Mouse (Mus musculus) heart, adult 2 months (tissue): Measurements from ENCODE around the gene Ezh1. TPM values are rescaled to one million over a fixed set of nuclear protein-coding genes. Genes with fewer than 3 reads are reported as not detected.

Source experiments
- DNase-seq, 2 experiments: peaks; one replicate each; pipeline ENCODE4 v3.0.0; 2021
- H3K27ac ChIP-seq: fragments of 200-600 bp; 2 replicates; pipeline ENCODE4 v1.8.1; 2022
- H3K27me3 ChIP-seq: fragments of 200-500 bp; 2 replicates; pipeline ENCODE4 v1.6.1; 2012; ENCODE audit warnings: mild to moderate bottlenecking, low read length, inconsistent platforms, mixed read lengths; ENCODE audit not compliant: control insufficient read depth, insufficient read depth
- H3K36me3 ChIP-seq: fragments of 200-500 bp; 2 replicates; pipeline ENCODE4 v1.6.1; 2012; ENCODE audit warnings: low read length, inconsistent platforms; ENCODE audit not compliant: control insufficient read depth, insufficient read depth
- H3K4me1 ChIP-seq: fragments of 200-500 bp; 2 replicates; pipeline ENCODE4 v1.6.1; 2011; ENCODE audit warnings: low read length; ENCODE audit not compliant: control insufficient read depth, insufficient read depth
- H3K4me3 ChIP-seq: fragments of 200-600 bp; 2 replicates; pipeline ENCODE4 v1.8.1; 2022
- H3K79me2 ChIP-seq: fragments of 200-500 bp; replicated peaks from 2 replicates; pipeline ENCODE4 v1.6.1; 2012; ENCODE audit warnings: mild to moderate bottlenecking, inconsistent platforms, low read length, moderate library complexity, mixed read lengths; ENCODE audit not compliant: control insufficient read depth, insufficient read depth
- H3K9ac ChIP-seq: fragments of 200-500 bp; 2 replicates; pipeline ENCODE4 v1.6.1; 2012; ENCODE audit warnings: low read depth, mild to moderate bottlenecking, control low read depth, inconsistent platforms, low read length, mixed read lengths
- CTCF ChIP-seq: fragments of 200-600 bp; IDR thresholded peaks from 2 replicates; pipeline ENCODE4 v1.8.1; 2022; ENCODE audit warnings: antibody characterized with exemption, mild to moderate bottlenecking, moderate library complexity
- EP300 ChIP-seq: fragments of 200-500 bp; IDR thresholded peaks from 2 replicates; pipeline ENCODE4 v1.6.1; 2011; ENCODE audit warnings: low read depth, low read length, control low read depth; ENCODE audit not compliant: insufficient read depth
- POLR2A ChIP-seq: fragments of 200-500 bp; IDR thresholded peaks from 2 replicates; pipeline ENCODE4 v1.6.1; 2011; ENCODE audit warnings: mild to moderate bottlenecking, low read depth, low read length, control low read depth; ENCODE audit not compliant: insufficient read depth
- WGBS: fragments of 180-500 bp; shearing (Covaris S2); methylation state at CpG from one replicate; pipeline ENCODE4 v1.1.7; 2018; 5-methylcytosine and 5-hydroxymethylcytosine counted together
- intact Hi-C: fragments of 180-260 bp; cut with DNase I; formaldehyde crosslinking; loops from one replicate; pipeline ENCODE4 v1.15.1; 2025
- polyA plus RNA-seq: library from polyadenylated mRNA; depleted of rRNA; stranded (reverse); fragments of >200 nt; gene quantifications from 2 replicates; pipeline ENCODE4 v1.2.3, GENCODE M21; 2012
- total RNA-seq, 2 experiments: library from RNA; stranded (reverse); gene quantifications; 2 replicates each; pipeline ENCODE4 v1.2.3; 2021

Ezh1 gene
- total and polyA plus RNA-seq, 3 experiments = 26.1 to 31.4 (median 29.8) TPM

- Histone ChIP-seq H3K4me1 (peaks cover 6% of the 10 kb centered on the region), H3K79me2 (no peaks in the 10 kb centered on the region), H3K9ac (no peak overlapping the region), H3K27me3 (no peaks in the 10 kb centered on the region; the same call in 1 of the 2 replicates), H3K27ac (no peak overlapping the region), H3K4me3 (no peak overlapping the region), H3K36me3 (no peaks in the 10 kb centered on the region)
- intact Hi-C loops = loop anchor here (2.0 kb wide), 1 partner anchor 13 kb away; no protein-coding TSS in a partner anchor
- no peak for DNase-seq
- no peak for TF ChIP-seq POLR2A
- no peak for TF ChIP-seq CTCF
- no peak for TF ChIP-seq EP300
- 53% methylated on average over 3 of the region's 3 CpGs for WGBS
These were observed 37.7 kb upstream of the Ezh1 start for GRCm38 (mm10) chr11:101263989-101264280.

- WGBS = 26% methylated on average over 32 of the region's 32 CpGs
- Histone ChIP-seq H3K36me3 (no peaks in the 10 kb centered on the region), H3K79me2 (no peaks in the 10 kb centered on the region), H3K27me3 (no peaks in the 10 kb centered on the region; the same call in 1 of the 2 replicates), H3K4me1 (peaks cover 8% of the 10 kb centered on the region), H3K4me3 (no peak overlapping the region), H3K9ac (no peak overlapping the region), H3K27ac (no peak overlapping the region)
- TF ChIP-seq EP300 (no peak), CTCF (no peak), POLR2A (no peak)
- intact Hi-C loops = loop anchor here (2.0 kb wide), 1 partner anchor 13 kb away; no protein-coding TSS in a partner anchor
- no peak for DNase-seq
These were observed 37.1 kb upstream of the Ezh1 start for GRCm38 (mm10) chr11:101263138-101263988.

- peaks cover 8% of the 10 kb centered on the region for H3K4me1 ChIP-seq
- WGBS = 20% methylated on average over 24 of the region's 24 CpGs
These were observed 36.2 kb upstream of the Ezh1 start for GRCm38 (mm10) chr11:101262272-101262967.

GRCm38 (mm10) chr11:101260826-101261380 lies 34.6 kb upstream of the Ezh1 start:
- Histone ChIP-seq H3K27ac (peak overlapping the region; percentile 86), H3K79me2 (no peaks in the 10 kb centered on the region), H3K9ac (peak overlapping the region; percentile 89), H3K36me3 (peaks cover 5% of the 10 kb centered on the region), H3K27me3 (no peaks in the 10 kb centered on the region; the same call in 1 of the 2 replicates), H3K4me3 (peak overlapping the region; percentile 78), H3K4me1 (peaks cover 11% of the 10 kb centered on the region)
- under 1% methylated on average over 30 of the region's 30 CpGs for WGBS
- intact Hi-C loops = no loop called here
- DNase-seq = no peak
- TF ChIP-seq POLR2A (no peak), CTCF (no peak), EP300 (no peak)

More at GRCm38 (mm10) chr11:101262272-101262967, 36.2 kb upstream of the Ezh1 start:
- DNase-seq = no peak
- Histone ChIP-seq H3K79me2 (no peaks in the 10 kb centered on the region), H3K27me3 (no peaks in the 10 kb centered on the region; the same call in 1 of the 2 replicates), H3K4me3 (no peak overlapping the region), H3K36me3 (peaks cover 3% of the 10 kb centered on the region), H3K9ac (no peak overlapping the region), H3K27ac (no peak overlapping the region)
- TF ChIP-seq CTCF = no peak
- TF ChIP-seq EP300 = no peak
- no peak for TF ChIP-seq POLR2A
- intact Hi-C loops = loop anchor here (2.0 kb wide), 1 partner anchor 14 kb away; no protein-coding TSS in a partner anchor

GRCm38 (mm10) chr11:101259948-101260825 lies 33.9 kb upstream of the Ezh1 start, which contains the start of gene Wnk4:
Gene Wnk4, plus strand, starts transcription at chr11:101260567.
- TF ChIP-seq POLR2A = peak; percentile 79
- no peak for TF ChIP-seq CTCF
- TF ChIP-seq EP300 = peak; percentile 11; the same call in 1 of the 2 replicates
- Histone ChIP-seq H3K27ac (peak within 1 kb of the TSS; percentile 86), H3K79me2 (no peaks in the 10 kb centered on the region), H3K36me3 (peaks cover 5% of the 10 kb centered on the region), H3K27me3 (no peaks in the 10 kb centered on the region; the same call in 1 of the 2 replicates), H3K9ac (peak within 1 kb of the TSS; percentile 89), H3K4me1 (peaks cover 11% of the 10 kb centered on the region), H3K4me3 (peak within 1 kb of the TSS; percentile 78)
- WGBS = 2% methylated on average over 43 of the region's 43 CpGs
- intact Hi-C loops = no loop called here
- peak; percentile 77 to 79 for DNase-seq
